8 mouse cellular contexts compared by ENCODE assay signal in the genomic region with DNA sequence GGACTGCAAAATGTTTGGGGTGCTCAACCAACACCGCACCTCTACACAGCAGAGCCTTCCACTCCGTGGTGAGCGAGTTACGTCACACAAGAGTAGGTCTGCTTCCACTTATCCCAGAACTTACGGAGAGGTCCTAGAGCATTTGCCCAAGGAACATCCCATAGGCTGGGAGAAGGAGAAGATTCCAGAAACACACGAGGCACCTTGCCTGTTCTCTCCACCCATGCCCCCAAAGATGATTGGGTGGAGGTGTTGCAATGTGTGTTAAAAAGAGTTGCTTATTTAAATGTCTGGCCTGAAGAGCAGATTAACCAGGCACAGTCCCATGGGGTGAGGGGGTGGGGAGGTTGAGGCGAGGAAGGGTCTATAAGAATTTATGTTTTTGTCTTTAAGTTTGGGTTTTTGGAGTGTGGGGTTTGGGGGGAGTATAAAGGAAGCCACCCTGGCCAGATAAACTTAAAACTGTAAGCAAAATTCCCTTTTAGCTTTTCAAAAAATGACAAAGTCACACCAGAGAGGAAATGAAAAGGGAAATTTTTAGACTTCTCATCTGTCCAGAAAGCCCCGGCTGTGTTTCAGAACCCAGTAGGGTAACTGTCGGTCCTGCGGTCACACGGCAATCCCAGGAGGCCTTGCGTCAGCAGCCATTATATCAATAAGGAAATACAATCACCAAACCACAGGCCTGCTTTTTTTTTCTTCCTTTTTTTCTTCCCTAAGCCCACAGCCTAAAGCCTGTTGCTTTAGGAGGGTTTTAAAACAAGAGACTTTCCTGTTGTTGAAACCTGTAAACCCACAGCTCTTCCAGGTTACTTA.
DNase-seq lines count a peak whose midpoint lies in the region; ATAC-seq and TF ChIP-seq lines count a peak whose summit lies in the region.

No protein-coding gene starts in this region.

- no peak for DNase-seq in forebrain, embryonic 10.5 days (ENCODE audit: extremely low spot score, low spot score)
- peak; percentile 61 for DNase-seq in heart, postnatal 25 days (ENCODE audit: low spot score)
- DNase-seq in limb, embryonic 14.5 days (ENCODE audit: low spot score), result peak; percentile 59
- DNase-seq in naive thymus-derived CD4-positive, alpha-beta T cell, adult 2 months (ENCODE audit: low read depth), result peak; percentile 89
- DNase-seq in cerebellum, adult 2 months, result no peak
- no peak for DNase-seq in urinary bladder, postnatal 10 days (ENCODE audit: low spot score)

- no peak for TF ChIP-seq POLR2A in bone marrow, adult 2 months (IDR thresholded peaks at IDR 0.05; ENCODE audit: borderline replicate concordance, control insufficient read depth, low read depth, low read length)
- no peak for TF ChIP-seq POLR2A in limb, embryonic 14.5 days (IDR thresholded peaks at IDR 0.05; ENCODE audit: borderline replicate concordance, extremely low read depth, insufficient read depth, insufficient read length)
- TF ChIP-seq POLR2A in cerebellum, adult 2 months (IDR thresholded peaks at IDR 0.05; ENCODE audit: borderline replicate concordance, insufficient read depth, low read length), result no peak

- no peak overlapping the region for H3K9ac ChIP-seq in forebrain, embryonic 13.5 days
- no peak overlapping the region for H3K9ac ChIP-seq in limb, embryonic 14.5 days (ENCODE audit: low read depth, low read length, severe bottlenecking)

- no peak for ATAC-seq in forebrain, embryonic 13.5 days
- no peak for ATAC-seq in limb, embryonic 14.5 days (ENCODE audit: low FRiP score, low read depth)

- 87% methylated on average over 12 of the region's 12 CpGs for WGBS in forebrain, embryonic 10.5 days
- 86% methylated on average over 12 of the region's 12 CpGs for WGBS in forebrain, embryonic 13.5 days
- 2% methylated on average over 12 of the region's 12 CpGs for WGBS in bone marrow, adult 2 months
- WGBS in limb, embryonic 14.5 days, result 57% methylated on average over 12 of the region's 12 CpGs
- 83% methylated on average over 12 of the region's 12 CpGs for WGBS in cerebellum, adult 2 months

- H3K27me3 ChIP-seq in forebrain, embryonic 10.5 days (ENCODE audit: poor library complexity, severe bottlenecking), result no peaks in the 10 kb centered on the region
- no peaks in the 10 kb centered on the region for H3K27me3 ChIP-seq in forebrain, embryonic 13.5 days
- no peaks in the 10 kb centered on the region for H3K27me3 ChIP-seq in limb, embryonic 14.5 days (ENCODE audit: control insufficient read depth, insufficient read depth, low read length)
- no peaks in the 10 kb centered on the region for H3K27me3 ChIP-seq in cerebellum, adult 2 months (ENCODE audit: control insufficient read depth, insufficient read depth, low read length)

- no peak for TF ChIP-seq CTCF in bone marrow, adult 2 months (IDR thresholded peaks at IDR 0.05; ENCODE audit: control insufficient read depth, insufficient read depth, low read length)
- no peak for TF ChIP-seq CTCF in cerebellum, adult 2 months (IDR thresholded peaks at IDR 0.05; ENCODE audit: borderline replicate concordance, insufficient read depth, low read depth, low read length)

- peaks cover 54% of the 10 kb centered on the region for H3K4me1 ChIP-seq in forebrain, embryonic 10.5 days
- peaks cover 26% of the 10 kb centered on the region for H3K4me1 ChIP-seq in forebrain, embryonic 13.5 days
- H3K4me1 ChIP-seq in bone marrow, adult 2 months (ENCODE audit: control insufficient read depth, insufficient read depth, low read length), result peaks cover 25% of the 10 kb centered on the region
- peaks cover 56% of the 10 kb centered on the region for H3K4me1 ChIP-seq in limb, embryonic 14.5 days (ENCODE audit: control insufficient read depth, insufficient read depth, low read length)
- H3K4me1 ChIP-seq in cerebellum, adult 2 months (ENCODE audit: control insufficient read depth, insufficient read depth, low read length), result no peaks in the 10 kb centered on the region

- peak overlapping the region; percentile 35 for H3K27ac ChIP-seq in forebrain, embryonic 10.5 days
- no peak overlapping the region for H3K27ac ChIP-seq in forebrain, embryonic 13.5 days
- H3K27ac ChIP-seq in bone marrow, adult 2 months (ENCODE audit: control insufficient read depth, insufficient read depth, low read depth, low read length, poor library complexity), result peak overlapping the region; percentile 94
- H3K27ac ChIP-seq in limb, embryonic 14.5 days (replicated peaks; ENCODE audit: low read depth, low read length), result peak overlapping the region; percentile 82
- no peak overlapping the region for H3K27ac ChIP-seq in cerebellum, adult 2 months (ENCODE audit: insufficient read depth, low read length)

- H3K4me3 ChIP-seq in forebrain, embryonic 10.5 days, result no peak overlapping the region
- H3K4me3 ChIP-seq in forebrain, embryonic 13.5 days, result no peak overlapping the region
- no peak overlapping the region for H3K4me3 ChIP-seq in bone marrow, adult 2 months (replicated peaks; ENCODE audit: control insufficient read depth, low read depth, low read length)
- H3K4me3 ChIP-seq in limb, embryonic 14.5 days (replicated peaks; ENCODE audit: low read length), result no peak overlapping the region
- H3K4me3 ChIP-seq in cerebellum, adult 2 months (replicated peaks; ENCODE audit: insufficient read depth, low read depth, low read length), result no peak overlapping the region

- no peaks in the 10 kb centered on the region for H3K9me3 ChIP-seq in forebrain, embryonic 10.5 days
- H3K9me3 ChIP-seq in forebrain, embryonic 13.5 days (replicated peaks), result no peaks in the 10 kb centered on the region
- no peaks in the 10 kb centered on the region for H3K9me3 ChIP-seq in limb, embryonic 14.5 days (ENCODE audit: control insufficient read depth, low read length)

- H3K4me2 ChIP-seq in forebrain, embryonic 13.5 days, result no peak overlapping the region
- no peak overlapping the region for H3K4me2 ChIP-seq in limb, embryonic 14.5 days (replicated peaks; ENCODE audit: low read depth, low read length, severe bottlenecking)

- no peaks in the 10 kb centered on the region for H3K36me3 ChIP-seq in forebrain, embryonic 10.5 days (replicated peaks)
- no peaks in the 10 kb centered on the region for H3K36me3 ChIP-seq in forebrain, embryonic 13.5 days (ENCODE audit: poor library complexity, severe bottlenecking)
- no peaks in the 10 kb centered on the region; the same call in 1 of the 2 replicates for H3K36me3 ChIP-seq in limb, embryonic 14.5 days (ENCODE audit: control insufficient read depth, insufficient read depth, low read length)

- intact Hi-C loops in heart, postnatal 25 days (cut with DNase I), result no loop called here

Comparison
In these comparisons a context has a peak if more than half of its experiments do, and no peak if none do; other contexts are left out.
1. H3K27ac ChIP-seq: peak in forebrain, embryonic 10.5 days (single experiment), bone marrow, adult 2 months (single experiment) and limb, embryonic 14.5 days (single experiment); none in forebrain, embryonic 13.5 days (single experiment) and cerebellum, adult 2 months (single experiment).
2. DNase-seq: peak in heart, postnatal 25 days (single experiment), limb, embryonic 14.5 days (single experiment) and naive thymus-derived CD4-positive, alpha-beta T cell, adult 2 months (single experiment); none in forebrain, embryonic 10.5 days (single experiment), cerebellum, adult 2 months (0 of 2) and urinary bladder, postnatal 10 days (single experiment).